Mouse (Mus musculus) heart, embryonic 14.5 days (tissue): Measurements from ENCODE around the gene Adcy10. TPM values are rescaled to one million over a fixed set of nuclear protein-coding genes. Genes with fewer than 3 reads are reported as not detected.

Experiments used
- ATAC-seq: fragments of 200-750 bp; cut with Nextera tagmentation; 2 replicates; pipeline ENCODE4 v1.8.0; 2017; ENCODE audit warnings: low read depth, moderate TSS enrichment; ENCODE audit not compliant: insufficient number of reproducible peaks, insufficient read depth, low FRiP score
- H3K27ac ChIP-seq, 2 experiments: fragments of 200-500 bp in 1 of 2; fragments of 300-500 bp in 1 of 2; sonication (generic) in 1 of 2; replicated peaks in 1 of 2; 2 replicates each; pipeline ENCODE4 v1.5.1; 2012 to 2014; ENCODE audit warnings: low read depth in 2 of 2, low read length in 2 of 2, control low read depth in 1 of 2, mild to moderate bottlenecking in 1 of 2, mixed read lengths in 1 of 2; ENCODE audit not compliant: control insufficient read depth in 1 of 2, insufficient read depth in 1 of 2
- H3K27me3 ChIP-seq: fragments of 300-500 bp; sonication (generic); 2 replicates; pipeline ENCODE4 v1.6.1; 2014; ENCODE audit warnings: mild to moderate bottlenecking, low read length, control low read depth; ENCODE audit not compliant: control insufficient read depth, insufficient read depth
- H3K36me3 ChIP-seq: fragments of 300-500 bp; sonication (generic); 2 replicates; pipeline ENCODE4 v1.6.1; 2014; ENCODE audit warnings: mild to moderate bottlenecking, control low read depth, low read length, mixed read lengths; ENCODE audit not compliant: control insufficient read depth, insufficient read depth
- H3K4me1 ChIP-seq, 2 experiments: fragments of 200-500 bp in 1 of 2; fragments of 300-500 bp in 1 of 2; sonication (generic) in 1 of 2; 2 replicates each; pipeline ENCODE4 v1.6.1; 2012 to 2014; ENCODE audit warnings: low read length in 2 of 2, control low read depth in 1 of 2, mixed read lengths in 1 of 2; ENCODE audit not compliant: control insufficient read depth in 2 of 2, insufficient read depth in 2 of 2
- H3K4me2 ChIP-seq: fragments of 300-500 bp; sonication (generic); 2 replicates; pipeline ENCODE4 v1.6.1; 2014; ENCODE audit warnings: mild to moderate bottlenecking, low read length
- H3K4me3 ChIP-seq, 2 experiments: fragments of 200-500 bp in 1 of 2; fragments of 300-500 bp in 1 of 2; sonication (generic) in 1 of 2; 2 replicates each; pipeline ENCODE4 v1.5.1; 2012 to 2014; ENCODE audit warnings: low read length in 2 of 2, mild to moderate bottlenecking in 2 of 2, control low read depth in 1 of 2, low read depth in 1 of 2, moderate library complexity in 1 of 2; ENCODE audit not compliant: control insufficient read depth in 1 of 2, insufficient read depth in 1 of 2
- H3K9ac ChIP-seq: fragments of 300-500 bp; sonication (generic); 2 replicates; pipeline ENCODE4 v1.6.1; 2014; ENCODE audit warnings: mild to moderate bottlenecking, low read length
- H3K9me3 ChIP-seq: fragments of 300-500 bp; sonication (generic); 2 replicates; pipeline ENCODE4 v1.6.1; 2016; ENCODE audit warnings: low read length, control low read depth; ENCODE audit not compliant: control insufficient read depth
- WGBS: fragments of 180-500 bp; shearing (Covaris S2); extraction: QIAGEN DNeasy Blood & Tissue Kit; methylation state at CpG from one replicate; pipeline ENCODE4 v1.1.7; 2014; 5-methylcytosine and 5-hydroxymethylcytosine counted together
- polyA plus RNA-seq: library from polyadenylated mRNA; unstranded; fragments of >200 nt; fragmentation: Nextera tagmentation; extraction: Ambion mirVana; gene quantifications from 2 replicates; pipeline ENCODE4 v1.2.1, GENCODE M21; 2014

The Adcy10 gene
- polyA plus RNA-seq, 1 experiment from 2014 or later: 0.09 TPM

- Histone ChIP-seq H3K9ac (no peak overlapping the region), H3K4me2 (no peak overlapping the region), H3K4me1 (peaks cover 23 to 28% of the 10 kb centered on the region in 2 experiments), H3K27me3 (no peaks in the 10 kb centered on the region), H3K36me3 (peaks cover 14% of the 10 kb centered on the region), H3K27ac (no peak overlapping the region), H3K4me3 (no peak overlapping the region), H3K9me3 (peaks cover 7% of the 10 kb centered on the region)
- WGBS: 93% methylated on average over 3 of the region's 3 CpGs
- no peak for ATAC-seq
Measured at GRCm38 (mm10) chr1:165614793-165615192, 129.8 kb downstream of the Adcy10 start.

GRCm38 (mm10) chr1:165616652-165617051, 131.7 kb downstream of the Adcy10 start:
- Histone ChIP-seq H3K4me1 (peaks cover 23% of the 10 kb centered on the region in 2 experiments), H3K36me3 (peaks cover 18% of the 10 kb centered on the region), H3K4me3 (no peak overlapping the region), H3K4me2 (no peak overlapping the region), H3K27me3 (no peaks in the 10 kb centered on the region), H3K9ac (no peak overlapping the region), H3K9me3 (peaks cover 7% of the 10 kb centered on the region), H3K27ac (peak overlapping the region; percentile 51 to 93)
- WGBS: 44% methylated on average over 7 of the region's 7 CpGs
- ATAC-seq: no peak

- Histone ChIP-seq H3K4me2 (no peak overlapping the region; the same call in 1 of the 2 replicates), H3K9me3 (peaks cover 7% of the 10 kb centered on the region), H3K9ac (no peak overlapping the region), H3K4me3 (no peak overlapping the region), H3K4me1 (peaks cover 23% of the 10 kb centered on the region in 2 experiments), H3K27ac (peak overlapping the region; percentile 93 to 94), H3K27me3 (no peaks in the 10 kb centered on the region), H3K36me3 (peaks cover 18% of the 10 kb centered on the region)
- WGBS: 36% methylated on average over 15 of the region's 15 CpGs
- ATAC-seq: 0 out of 2 replicates have a peak, but pooled peaks have one; percentile 35
Measured at GRCm38 (mm10) chr1:165617166-165617891, 132.3 kb downstream of the Adcy10 start.

- Histone ChIP-seq H3K4me1 (peaks cover 21 to 23% of the 10 kb centered on the region in 2 experiments), H3K27ac (peak overlapping the region; percentile 93 to 94)
Measured at GRCm38 (mm10) chr1:165618201-165618624, 133.2 kb downstream of the Adcy10 start.

GRCm38 (mm10) chr1:165625058-165625457, 140.1 kb downstream of the Adcy10 start:
- H3K9ac ChIP-seq: no peak overlapping the region
- H3K9me3 ChIP-seq: no peaks in the 10 kb centered on the region
- H3K4me1 ChIP-seq: peaks cover 6 to 23% of the 10 kb centered on the region in 2 experiments; a peak in 3 of 4 replicates
- H3K27ac ChIP-seq: no peak overlapping the region
- no peak overlapping the region for H3K4me2 ChIP-seq
- H3K4me3 ChIP-seq: no peak overlapping the region
- 77% methylated on average over 5 of the region's 5 CpGs for WGBS
- peaks cover 12% of the 10 kb centered on the region; the same call in 1 of the 2 replicates for H3K36me3 ChIP-seq
- H3K27me3 ChIP-seq: no peaks in the 10 kb centered on the region
- no peak for ATAC-seq

More at GRCm38 (mm10) chr1:165618201-165618624, 133.2 kb downstream of the Adcy10 start:
- 13% methylated on average over 9 of the region's 9 CpGs for WGBS
- peak overlapping the region; percentile 57 for H3K9ac ChIP-seq
- peak overlapping the region; percentile 5 to 17; a peak in 2 of 4 replicates for H3K4me3 ChIP-seq
- H3K4me2 ChIP-seq: peak overlapping the region; percentile 55
- peak; percentile 62 for ATAC-seq
- H3K27me3 ChIP-seq: no peaks in the 10 kb centered on the region
- peaks cover 24% of the 10 kb centered on the region for H3K36me3 ChIP-seq
- H3K9me3 ChIP-seq: peaks cover 7% of the 10 kb centered on the region

- Histone ChIP-seq H3K9me3 (no peaks in the 10 kb centered on the region), H3K27ac (0 out of 4 replicates have a peak overlapping the region, but pooled peaks of 1 of the 2 experiments have one; percentile 33), H3K4me2 (no peak overlapping the region), H3K4me1 (peaks cover 10 to 28% of the 10 kb centered on the region in 2 experiments; a peak in 3 of 4 replicates), H3K36me3 (peaks cover 8% of the 10 kb centered on the region; the same call in 1 of the 2 replicates), H3K9ac (no peak overlapping the region), H3K27me3 (no peaks in the 10 kb centered on the region), H3K4me3 (no peak overlapping the region)
- no peak for ATAC-seq
- WGBS: 73% methylated on average over 5 of the region's 5 CpGs
Measured at GRCm38 (mm10) chr1:165625896-165626295, 140.9 kb downstream of the Adcy10 start.
